Comparison of ENCODE assay signal across 12 mouse cellular contexts in genomic region chr2:102062861-102063468, GRCm38 (mm10).
"Had no signal": no experiment of that assay in that cellular context is flagged by ENCODE, and none has a peak within 500 bp of the region (broad histone marks: within the 10 kb centered on the region; RNA-seq: fewer than 3 reads in every experiment).

No protein-coding gene starts in this region.

- H3K4me2 ChIP-seq: limb, embryonic 13.5 days; neural tube, embryonic 12.5 days; stomach, embryonic 15.5 days had no signal

- H3K27ac ChIP-seq: kidney, postnatal 0 days; limb, embryonic 13.5 days; liver, embryonic 14.5 days; neural tube, embryonic 12.5 days; stomach, embryonic 15.5 days had no signal

- H3K4me3 ChIP-seq: limb, embryonic 13.5 days; neural tube, embryonic 12.5 days; stomach, embryonic 15.5 days had no signal

- H3K9ac ChIP-seq: limb, embryonic 13.5 days; liver, embryonic 14.5 days; neural tube, embryonic 12.5 days; stomach, embryonic 15.5 days had no signal

- H3K9me3 ChIP-seq: limb, embryonic 13.5 days; neural tube, embryonic 12.5 days; stomach, embryonic 15.5 days had no signal

- H3K36me3 ChIP-seq: neural tube, embryonic 12.5 days; stomach, embryonic 15.5 days had no signal

- H3K27me3 ChIP-seq: limb, embryonic 13.5 days; neural tube, embryonic 12.5 days; stomach, embryonic 15.5 days had no signal

- H3K4me1 ChIP-seq: limb, embryonic 13.5 days; neural tube, embryonic 12.5 days had no signal

- DNase-seq: kidney, postnatal 36 days; left cerebral cortex, postnatal 4 days; lung, adult 18-20 months; midbrain, embryonic 14.5 days; right cerebral cortex, postnatal 14 days; thymus, adult 2 months; thymus, postnatal 4 days had no signal
